Comparison of ENCODE assay signal across 10 mouse cellular contexts in genomic region chr7:131598483-131598824, GRCm38 (mm10). TPM values are rescaled to one million over a fixed set of nuclear protein-coding genes. Genes with fewer than 3 reads are reported as not detected.
A peak's percentile ranks its signal among the peaks of the same experiment; 100 is the strongest.
DNase-seq lines count a peak whose midpoint lies in the region; ATAC-seq lines count a peak whose summit lies in the region.
"Had no signal": no experiment of that assay in that cellular context is flagged by ENCODE, and none has a peak within 500 bp of the region (broad histone marks: within the 10 kb centered on the region; RNA-seq: fewer than 3 reads in every experiment).

No protein-coding gene starts in this region.

- no peak overlapping the region for H3K27ac ChIP-seq in kidney, embryonic 14.5 days (ENCODE audit: low read depth, low read length)
- H3K27ac ChIP-seq in limb, embryonic 10.5 days, result peak overlapping the region; percentile 74
- H3K27ac ChIP-seq: stomach, embryonic 15.5 days had no signal

- H3K36me3 ChIP-seq in kidney, embryonic 14.5 days (ENCODE audit: control insufficient read depth, insufficient read depth, low read length), result no peaks in the 10 kb centered on the region
- no peaks in the 10 kb centered on the region for H3K36me3 ChIP-seq in limb, embryonic 10.5 days
- H3K36me3 ChIP-seq: stomach, embryonic 15.5 days had no signal

- ATAC-seq in kidney, embryonic 14.5 days (ENCODE audit: low FRiP score, low TSS enrichment), result no peak

- WGBS in kidney, embryonic 14.5 days, result 3% methylated on average over 5 of the region's 5 CpGs
- 11% methylated on average over 5 of the region's 5 CpGs for WGBS in limb, embryonic 10.5 days

- no peak overlapping the region for H3K9ac ChIP-seq in kidney, embryonic 14.5 days (ENCODE audit: low read depth, low read length)
- H3K9ac ChIP-seq: stomach, embryonic 15.5 days had no signal

- H3K4me1 ChIP-seq in kidney, embryonic 14.5 days (ENCODE audit: control insufficient read depth, insufficient read depth, low read length), result no peaks in the 10 kb centered on the region
- H3K4me1 ChIP-seq in limb, embryonic 10.5 days, result peaks cover 33% of the 10 kb centered on the region
- H3K4me1 ChIP-seq: stomach, embryonic 15.5 days had no signal

- no peak overlapping the region for H3K4me3 ChIP-seq in kidney, embryonic 14.5 days (ENCODE audit: low read length)
- no peak overlapping the region for H3K4me3 ChIP-seq in limb, embryonic 10.5 days
- H3K4me3 ChIP-seq: stomach, embryonic 15.5 days had no signal

- H3K4me2 ChIP-seq in kidney, embryonic 14.5 days (replicated peaks; ENCODE audit: low read depth, low read length), result no peak overlapping the region
- H3K4me2 ChIP-seq: stomach, embryonic 15.5 days had no signal

- H3K27me3 ChIP-seq in kidney, embryonic 14.5 days (ENCODE audit: control insufficient read depth, insufficient read depth, low read length), result no peaks in the 10 kb centered on the region; the same call in 1 of the 2 replicates
- peaks cover 38% of the 10 kb centered on the region for H3K27me3 ChIP-seq in limb, embryonic 10.5 days (ENCODE audit: low read depth, poor library complexity, severe bottlenecking)
- H3K27me3 ChIP-seq: stomach, embryonic 15.5 days had no signal

- no peaks in the 10 kb centered on the region for H3K9me3 ChIP-seq in kidney, embryonic 14.5 days (ENCODE audit: control insufficient read depth, low read length)
- H3K9me3 ChIP-seq in limb, embryonic 10.5 days (replicated peaks), result no peaks in the 10 kb centered on the region
- H3K9me3 ChIP-seq: stomach, embryonic 15.5 days had no signal

- peak; percentile 55 for DNase-seq in kidney, postnatal 10 days
- DNase-seq in brain, adult 2 months (ENCODE audit: low read depth, low spot score), result peak; percentile 66
- DNase-seq in frontal cortex, postnatal 14 days (ENCODE audit: low spot score in 2 of 2), result peak; percentile 9 to 35
- DNase-seq in limb, embryonic 10.5 days (ENCODE audit: low spot score), result peak; percentile 63
- DNase-seq in retina, postnatal 1 day, result peak; percentile 73
- no peak for DNase-seq in gastrocnemius, adult 18-20 months (ENCODE audit: low spot score)
- DNase-seq in urinary bladder, postnatal 25 days (ENCODE audit: low spot score), result no peak

RNA-seq across cellular contexts. Expression of gene Bub3, which starts 38.4 kb away (rescaled TPM):
- polyA plus RNA-seq in kidney, embryonic 14.5 days (2014; fragmentation: Nextera tagmentation; extraction: Ambion mirVana), result 241 and 263 TPM in 2 replicates
- polyA plus RNA-seq in limb, embryonic 10.5 days (2016; fragmentation: Nextera tagmentation; extraction: Ambion mirVana), result 338 and 339 TPM in 2 replicates
- total RNA-seq in gastrocnemius, adult 18-20 months (2021), result 10 to 100 TPM; 28.1 to 33.7 TPM

RNA-seq across cellular contexts. Expression of gene Hmx2, which starts 49.9 kb away (rescaled TPM):
- polyA plus RNA-seq in kidney, embryonic 14.5 days (2014; fragmentation: Nextera tagmentation; extraction: Ambion mirVana), result not detected in 2 replicates
- polyA plus RNA-seq in limb, embryonic 10.5 days (2016; fragmentation: Nextera tagmentation; extraction: Ambion mirVana), result not detected in 2 replicates
- total RNA-seq in gastrocnemius, adult 18-20 months (2021), result not detected
- total RNA-seq: left cerebral cortex, adult 8-10 months had no signal

RNA-seq across cellular contexts. Expression of gene Hmx3, which starts 55.8 kb away (rescaled TPM):
- not detected in 2 replicates for polyA plus RNA-seq in kidney, embryonic 14.5 days (2014; fragmentation: Nextera tagmentation; extraction: Ambion mirVana)
- not detected in 2 replicates for polyA plus RNA-seq in limb, embryonic 10.5 days (2016; fragmentation: Nextera tagmentation; extraction: Ambion mirVana)
- total RNA-seq in gastrocnemius, adult 18-20 months (2021), result not detected
- total RNA-seq: left cerebral cortex, adult 8-10 months had no signal

Comparison
In these comparisons a context has a peak if more than half of its experiments do, and no peak if none do; other contexts are left out.
1. DNase-seq: peak in kidney, postnatal 10 days (single experiment), brain, adult 2 months (single experiment), frontal cortex, postnatal 14 days (2 of 2), limb, embryonic 10.5 days (single experiment) and retina, postnatal 1 day (single experiment); none in gastrocnemius, adult 18-20 months (single experiment) and urinary bladder, postnatal 25 days (single experiment).